ENCODE assay signal across 8 mouse cellular contexts in genomic region chr2:27973840-27974239, GRCm38 (mm10).
DNase-seq lines count a peak whose midpoint lies in the region; ATAC-seq lines count a peak whose summit lies in the region.

No protein-coding gene starts in this region.

- no peak overlapping the region for H3K4me2 ChIP-seq in kidney, embryonic 14.5 days (replicated peaks; ENCODE audit: low read depth, low read length)
- no peak overlapping the region for H3K4me2 ChIP-seq in liver, embryonic 12.5 days

- 46% methylated on average over 3 of the region's 3 CpGs for WGBS in kidney, embryonic 14.5 days
- 46% methylated on average over 3 of the region's 3 CpGs for WGBS in embryonic facial prominence, embryonic 10.5 days
- WGBS in liver, embryonic 12.5 days (ENCODE audit: insufficient replicate concordance), result 36% methylated on average over 3 of the region's 3 CpGs

- H3K36me3 ChIP-seq in kidney, embryonic 14.5 days (ENCODE audit: control insufficient read depth, insufficient read depth, low read length), result peaks cover 14% of the 10 kb centered on the region; the same call in 1 of the 2 replicates
- H3K36me3 ChIP-seq in embryonic facial prominence, embryonic 10.5 days (replicated peaks), result peaks cover 36% of the 10 kb centered on the region
- peaks cover 13% of the 10 kb centered on the region; the same call in 1 of the 2 replicates for H3K36me3 ChIP-seq in liver, embryonic 12.5 days

- peak; percentile 72 for DNase-seq in kidney, adult 18-20 months
- DNase-seq in adrenal gland, postnatal 10 days, result peak; percentile 76
- peak; percentile 71 for DNase-seq in embryonic facial prominence, embryonic 10.5 days (ENCODE audit: low spot score)
- peak; percentile 42 for DNase-seq in hindlimb bud, embryonic 11.5 days (ENCODE audit: extremely low spot score, low read depth, low spot score)
- peak; percentile 59 for DNase-seq in retina, postnatal 7 days (ENCODE audit: low read depth, low spot score)
- peak; percentile 21 for DNase-seq in yolk sac, embryonic 10.5 days (ENCODE audit: low spot score)

- ATAC-seq in kidney, embryonic 14.5 days (ENCODE audit: low FRiP score, low TSS enrichment), result no peak; the same call in 1 of the 2 replicates
- ATAC-seq in liver, embryonic 12.5 days, result peak; percentile 44; the same call in 1 of the 2 replicates

- H3K9ac ChIP-seq in kidney, embryonic 14.5 days (ENCODE audit: low read depth, low read length), result no peak overlapping the region
- peak overlapping the region; percentile 18; the same call in 1 of the 2 replicates for H3K9ac ChIP-seq in liver, embryonic 12.5 days

- no peaks in the 10 kb centered on the region for H3K9me3 ChIP-seq in kidney, embryonic 14.5 days (ENCODE audit: control insufficient read depth, low read length)
- 0 out of 2 replicates have a peak, but pooled peaks cover 3% of the 10 kb centered on the region for H3K9me3 ChIP-seq in embryonic facial prominence, embryonic 10.5 days
- no peaks in the 10 kb centered on the region for H3K9me3 ChIP-seq in liver, embryonic 12.5 days (replicated peaks)

- H3K27me3 ChIP-seq in kidney, embryonic 14.5 days (ENCODE audit: control insufficient read depth, insufficient read depth, low read length), result no peaks in the 10 kb centered on the region
- no peaks in the 10 kb centered on the region for H3K27me3 ChIP-seq in embryonic facial prominence, embryonic 10.5 days (replicated peaks; ENCODE audit: low read depth, poor library complexity, severe bottlenecking)
- no peaks in the 10 kb centered on the region for H3K27me3 ChIP-seq in liver, embryonic 12.5 days (replicated peaks)

- H3K4me1 ChIP-seq in kidney, embryonic 14.5 days (ENCODE audit: control insufficient read depth, insufficient read depth, low read length), result no peaks in the 10 kb centered on the region
- H3K4me1 ChIP-seq in embryonic facial prominence, embryonic 10.5 days, result no peaks in the 10 kb centered on the region
- H3K4me1 ChIP-seq in liver, embryonic 12.5 days, result peaks cover 63% of the 10 kb centered on the region

- H3K4me3 ChIP-seq in kidney, embryonic 14.5 days (ENCODE audit: low read length), result no peak overlapping the region
- no peak overlapping the region for H3K4me3 ChIP-seq in embryonic facial prominence, embryonic 10.5 days
- no peak overlapping the region for H3K4me3 ChIP-seq in liver, embryonic 12.5 days

- no peak overlapping the region for H3K27ac ChIP-seq in kidney, embryonic 14.5 days (ENCODE audit: low read depth, low read length)
- no peak overlapping the region for H3K27ac ChIP-seq in embryonic facial prominence, embryonic 10.5 days (replicated peaks)
- peak overlapping the region; percentile 99 for H3K27ac ChIP-seq in liver, embryonic 12.5 days

Comparison
In these comparisons a context has a peak if more than half of its experiments do, and no peak if none do; other contexts are left out.
1. DNase-seq: peak in every context shown above with its lines; median percentile 76 in adrenal gland, postnatal 10 days; 72 in kidney, adult 18-20 months; 71 in embryonic facial prominence, embryonic 10.5 days; 59 in retina, postnatal 7 days; 42 in hindlimb bud, embryonic 11.5 days; 21 in yolk sac, embryonic 10.5 days.